Mouse (Mus musculus): ENCODE data around the gene Macrod1. TPM values are rescaled to one million over a fixed set of nuclear protein-coding genes. Genes with fewer than 3 reads are reported as not detected.
"Not testable (repeated sequence)": the region's sequence is repeated elsewhere in the genome, so short reads cannot be mapped to it uniquely, and the experiment has no call there.

Macrod1 gene
- total RNA-seq, 2 experiments from 2014 or later, result 5.5 to 6.3 TPM

DNA sequence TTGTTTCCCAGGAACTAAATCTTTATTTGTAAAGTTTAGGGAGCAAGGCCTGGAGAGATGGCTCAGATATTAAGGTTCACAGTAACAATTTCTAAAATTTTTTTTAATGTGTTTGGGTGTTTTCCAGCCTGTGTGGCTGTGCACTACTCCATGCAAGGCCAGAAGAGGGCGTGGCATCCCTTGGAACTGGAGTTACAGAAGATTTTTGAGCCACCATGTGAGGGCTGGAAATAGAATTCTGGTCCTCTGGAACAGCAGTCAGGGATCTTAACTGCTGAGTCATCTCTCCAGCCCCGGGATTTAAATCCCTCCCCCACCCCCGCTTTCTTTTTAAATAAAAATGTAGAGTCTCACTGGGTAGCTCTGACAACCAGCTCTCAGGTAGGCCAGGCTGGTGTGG, 1.4 kb upstream of the Macrod1 start:
- DNase-seq, result no peak
- intact Hi-C loops (cut with DNase I), result no loop called here

DNA sequence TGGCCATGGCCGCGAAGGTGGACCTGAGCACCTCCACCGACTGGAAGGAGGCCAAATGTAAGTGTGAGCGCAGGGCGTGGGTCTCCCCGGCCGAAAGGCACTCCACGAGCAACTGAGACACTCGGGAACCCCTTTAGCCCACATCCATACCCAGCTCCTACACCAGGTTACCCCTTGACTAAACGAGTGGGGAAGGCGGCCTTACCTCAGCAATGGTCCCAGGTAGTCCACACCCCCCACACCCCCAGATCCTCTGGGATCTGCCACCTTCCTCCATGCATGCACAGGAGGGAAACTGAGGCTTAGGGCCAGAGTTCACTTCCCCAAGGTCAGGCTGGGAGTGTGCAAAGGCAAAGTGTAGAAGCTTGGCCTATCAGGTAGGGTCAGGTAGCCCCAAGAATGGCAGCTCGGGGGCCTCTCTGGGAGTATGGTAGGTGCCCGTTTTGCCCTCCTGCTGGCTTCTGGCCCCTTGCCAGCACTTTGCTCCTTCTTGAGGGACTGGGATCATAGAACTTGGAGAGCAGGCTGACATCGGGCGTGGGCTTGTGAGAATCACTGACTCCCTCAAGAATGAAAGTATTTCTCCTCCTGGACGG, 614 bp downstream of the Macrod1 start:
- intact Hi-C loops (cut with DNase I), result no loop called here
- DNase-seq, result peak; percentile 57

DNA sequence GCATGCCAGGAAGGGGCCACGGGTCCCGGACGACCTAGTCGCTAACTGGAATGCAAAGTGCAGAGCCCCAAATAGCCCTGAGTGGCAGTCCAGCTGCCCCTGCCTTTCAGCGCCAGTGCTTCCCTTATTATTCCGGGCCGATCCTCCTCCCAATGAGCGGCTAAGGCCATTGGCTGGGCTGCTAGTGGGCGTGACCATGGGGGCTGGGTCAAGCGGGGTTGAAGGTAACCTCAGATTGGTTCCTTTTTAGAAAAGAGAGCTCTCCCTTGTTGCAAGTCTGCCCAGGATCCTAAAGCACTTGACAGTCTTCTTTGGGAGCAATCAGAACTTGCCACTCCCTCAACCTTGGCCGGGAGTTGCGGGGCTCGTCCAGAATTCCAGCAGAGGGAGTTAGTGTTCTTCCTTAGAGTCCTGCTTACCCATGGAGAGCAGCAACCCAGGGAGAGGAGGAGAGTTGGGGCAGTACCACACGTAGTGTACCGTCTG, 1.2 kb downstream of the Macrod1 start:
- intact Hi-C loops (cut with DNase I), result no loop called here
- DNase-seq, result peak; percentile 68

DNA sequence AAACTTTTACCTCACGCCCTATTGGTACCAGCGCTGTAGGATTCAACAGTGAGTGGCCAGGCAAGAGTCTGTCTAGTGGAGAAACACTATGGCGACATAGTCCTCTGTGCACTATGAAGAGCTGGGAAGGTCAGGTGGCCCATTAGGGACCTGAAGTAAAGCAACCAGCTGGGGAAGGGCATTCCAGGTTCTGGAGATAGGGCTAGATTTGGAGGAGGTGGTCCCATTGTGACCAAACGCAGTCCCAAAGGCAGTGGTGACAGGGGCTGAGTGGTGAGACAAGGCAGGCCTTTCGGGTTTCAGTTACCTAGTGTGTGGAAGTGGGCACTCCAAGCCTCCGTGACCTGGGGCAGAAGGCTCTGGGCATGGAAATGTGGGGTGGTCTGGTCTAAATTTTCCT, 1.9 kb downstream of the Macrod1 start:
- intact Hi-C loops (cut with DNase I), result no loop called here
- DNase-seq, result no peak

DNA sequence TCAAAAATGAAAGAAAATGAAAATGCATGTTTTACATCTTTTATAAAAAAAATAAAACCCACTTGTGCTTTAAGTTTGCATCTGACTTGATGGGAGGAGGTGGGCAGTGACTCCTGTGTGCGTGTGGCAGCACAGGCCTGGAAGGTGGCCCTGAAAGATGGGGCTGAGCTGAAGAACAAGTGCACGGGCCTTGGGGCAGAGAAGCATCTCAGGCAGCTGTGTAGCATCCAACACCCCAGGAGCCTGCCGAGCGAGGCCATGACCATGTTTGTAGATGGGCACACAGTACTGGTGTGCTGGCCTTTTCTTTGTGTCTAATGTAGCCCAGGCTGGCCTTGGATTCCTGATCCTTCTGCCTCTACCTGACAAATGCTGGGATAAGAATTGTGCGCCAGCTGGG, 5.5 kb downstream of the Macrod1 start:
- no peak for DNase-seq
- intact Hi-C loops (cut with DNase I), result loop anchor here (10.0 kb wide), 1 partner anchor 283 kb away; the partner anchor contains the start of gene Mark2

DNA sequence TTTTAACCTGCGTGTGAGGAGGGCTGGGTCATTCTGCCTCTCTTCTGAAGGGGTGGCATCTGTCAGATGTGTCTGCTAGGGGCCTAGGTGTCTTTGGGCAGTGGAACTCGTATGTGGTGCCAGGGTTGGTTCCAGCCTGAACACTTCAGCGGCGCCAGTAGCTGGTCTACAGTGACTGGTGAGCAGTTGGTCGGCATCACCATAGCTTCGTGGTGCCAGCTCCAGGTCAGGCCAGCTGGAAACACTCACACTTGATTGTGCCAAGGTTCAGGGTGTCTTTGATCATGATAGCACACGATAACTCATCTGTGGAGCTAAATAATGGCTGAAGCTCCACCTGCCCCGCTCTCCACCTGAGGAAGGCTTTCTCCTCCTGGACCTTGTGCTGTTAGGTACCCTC, 6.3 kb downstream of the Macrod1 start:
- no peak for DNase-seq
- intact Hi-C loops (cut with DNase I), result loop anchor here (10.0 kb wide), 1 partner anchor 282 kb away; the partner anchor contains the start of gene Mark2

DNA sequence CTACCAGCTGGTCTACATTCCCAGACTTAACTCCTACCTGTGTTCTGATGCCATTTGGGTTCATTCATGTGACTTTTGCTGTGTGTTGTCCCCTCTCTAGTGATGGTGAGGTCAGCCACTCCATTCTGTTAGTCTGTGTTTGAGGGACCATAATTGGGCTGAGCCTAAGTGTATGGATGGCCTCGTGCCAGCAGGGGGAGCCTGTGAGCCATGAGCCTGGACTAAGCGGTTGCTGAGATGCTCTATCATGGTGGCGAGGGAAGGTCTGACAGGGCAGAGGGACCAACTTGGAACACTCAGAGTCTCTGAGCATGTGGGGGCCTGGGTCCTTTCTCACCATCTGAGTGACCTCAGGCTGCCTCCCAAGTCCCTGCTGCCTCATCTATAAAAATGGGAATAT, 8.0 kb downstream of the Macrod1 start:
- DNase-seq, result peak; percentile 89
- intact Hi-C loops (cut with DNase I), result loop anchor here (10.0 kb wide), 1 partner anchor 280 kb away; the partner anchor contains the start of gene Mark2

DNA sequence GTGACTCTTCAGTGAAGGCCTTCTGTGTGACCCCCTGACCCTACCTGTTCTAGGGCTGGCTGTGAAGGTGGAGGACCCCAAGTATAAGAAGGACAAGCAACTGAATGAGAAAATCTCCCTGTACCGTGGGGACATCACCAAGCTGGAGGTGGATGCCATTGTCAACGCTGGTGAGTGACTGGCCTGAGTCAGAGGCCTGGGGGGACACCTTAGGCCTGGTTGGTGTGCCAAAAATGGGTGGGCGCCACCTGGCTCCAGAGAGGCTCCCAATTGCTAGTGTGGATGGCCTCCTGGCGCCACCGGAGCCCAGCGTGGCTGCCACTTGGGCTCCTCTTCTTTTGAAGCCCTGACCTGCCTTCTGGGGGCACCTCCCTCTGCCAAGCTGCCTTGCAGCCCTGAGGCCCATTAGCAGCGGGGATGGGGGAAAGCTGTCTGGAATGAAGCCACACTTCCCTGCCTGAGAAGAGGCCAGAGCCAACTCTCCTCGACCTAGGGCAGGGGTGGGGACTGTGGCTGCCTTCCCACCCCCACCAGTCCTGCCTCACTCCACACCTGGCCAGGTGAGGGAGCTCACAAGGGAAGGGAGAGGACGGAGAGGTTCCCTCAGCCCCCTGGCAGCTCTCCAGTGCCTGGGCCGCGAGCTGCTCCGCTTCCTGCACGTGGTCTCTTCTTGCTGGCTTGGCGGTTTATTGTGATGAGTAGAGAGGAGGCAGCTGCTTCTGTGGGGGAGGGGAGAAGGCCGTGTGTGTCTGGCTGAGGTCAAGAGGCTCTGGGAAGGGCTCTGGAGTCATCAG, 9.6 kb downstream of the Macrod1 start:
- intact Hi-C loops (cut with DNase I), result loop anchor here (5.0 to 10.0 kb wide), 3 partner anchors 96 to 279 kb away; partner anchors contain the start of gene Mark2
- DNase-seq, result peak; percentile 79

DNA sequence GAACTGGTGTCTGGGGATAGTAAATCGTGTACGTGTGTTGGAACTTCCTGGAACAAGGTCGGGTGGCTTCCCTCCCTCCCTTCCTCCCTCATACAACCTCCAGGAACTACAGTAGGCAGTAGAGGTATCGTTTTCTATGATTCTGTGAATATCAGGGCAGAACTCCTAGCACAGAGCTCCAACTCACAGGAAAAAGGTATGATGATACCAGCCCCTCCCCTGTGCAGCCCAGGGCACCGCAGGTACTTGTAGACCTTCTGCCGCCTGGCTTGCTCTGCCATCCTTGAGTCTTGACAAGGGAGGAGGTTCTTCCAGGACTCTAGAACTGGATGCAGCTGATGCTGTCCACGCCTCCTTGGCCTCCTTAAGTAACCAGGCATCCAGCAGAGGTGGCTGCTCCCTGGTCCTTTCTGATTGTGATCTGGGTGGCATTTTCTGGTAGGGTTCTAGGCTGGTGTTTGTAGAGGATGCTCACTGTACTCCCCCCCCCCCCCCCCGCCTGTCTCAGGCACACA, 10.3 kb downstream of the Macrod1 start:
- DNase-seq, result no peak
- intact Hi-C loops (cut with DNase I), result loop anchor here (5.0 to 10.0 kb wide), 3 partner anchors 95 to 278 kb away; partner anchors contain the start of gene Mark2

DNA sequence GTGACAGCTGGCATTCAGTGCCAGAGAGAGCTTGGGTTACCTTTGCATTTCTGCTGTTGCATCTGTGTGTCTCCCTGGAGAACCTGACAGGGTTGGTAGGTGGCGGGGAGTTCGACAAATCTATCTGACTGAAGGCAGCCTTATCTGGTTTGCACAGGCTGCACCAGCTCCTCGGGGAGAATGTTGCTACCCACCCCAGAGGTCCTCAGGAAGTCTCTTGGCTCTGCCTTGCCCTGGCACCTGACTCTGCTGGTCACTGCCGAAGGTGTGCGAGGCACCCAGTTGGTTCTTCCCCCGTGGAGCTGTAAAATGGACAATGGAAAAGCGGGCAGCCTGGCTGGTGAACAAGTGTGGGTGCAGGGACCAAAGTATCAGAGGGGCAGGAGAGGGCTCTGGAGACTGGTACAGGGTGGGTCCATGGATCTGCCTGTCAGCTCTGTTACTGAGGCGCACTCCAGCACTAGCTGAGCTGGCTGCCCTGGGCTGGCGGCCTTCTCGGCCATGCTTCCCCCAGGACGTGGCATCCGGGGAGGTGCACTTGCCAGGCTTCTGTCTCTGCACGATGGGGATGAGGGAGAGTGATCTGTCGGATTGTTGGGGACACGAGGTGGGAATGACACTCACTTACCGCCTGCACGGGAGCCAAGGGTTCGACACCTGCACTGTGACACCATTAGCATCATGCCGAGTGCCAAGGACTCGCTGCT, 10.9 kb downstream of the Macrod1 start:
- intact Hi-C loops (cut with DNase I), result loop anchor here (5.0 to 10.0 kb wide), 3 partner anchors 95 to 277 kb away; partner anchors contain the start of gene Mark2
- no peak for DNase-seq

DNA sequence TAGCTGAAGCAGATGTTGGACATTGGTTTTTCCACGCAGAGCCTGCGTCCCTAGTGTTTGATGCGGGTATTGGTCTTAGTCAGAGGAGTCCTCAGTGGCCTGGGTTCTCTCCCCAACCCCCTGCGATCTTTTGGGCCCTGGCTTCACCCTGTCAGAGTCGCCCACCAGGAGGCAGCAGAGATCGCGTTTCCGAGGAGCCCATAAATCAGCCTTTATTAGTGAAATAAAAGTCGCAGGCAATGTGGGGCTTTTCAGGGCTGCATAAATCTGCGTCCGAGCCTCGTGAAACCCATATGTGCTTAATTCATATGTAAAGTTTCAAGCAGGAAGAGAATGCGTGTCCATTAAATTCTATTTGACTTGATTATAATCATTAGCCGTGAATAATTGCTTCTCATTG, 11.5 kb downstream of the Macrod1 start:
- intact Hi-C loops (cut with DNase I), result loop anchor here (5.0 to 10.0 kb wide), 3 partner anchors 94 to 277 kb away; partner anchors contain the start of gene Mark2
- DNase-seq, result peak; percentile 86

DNA sequence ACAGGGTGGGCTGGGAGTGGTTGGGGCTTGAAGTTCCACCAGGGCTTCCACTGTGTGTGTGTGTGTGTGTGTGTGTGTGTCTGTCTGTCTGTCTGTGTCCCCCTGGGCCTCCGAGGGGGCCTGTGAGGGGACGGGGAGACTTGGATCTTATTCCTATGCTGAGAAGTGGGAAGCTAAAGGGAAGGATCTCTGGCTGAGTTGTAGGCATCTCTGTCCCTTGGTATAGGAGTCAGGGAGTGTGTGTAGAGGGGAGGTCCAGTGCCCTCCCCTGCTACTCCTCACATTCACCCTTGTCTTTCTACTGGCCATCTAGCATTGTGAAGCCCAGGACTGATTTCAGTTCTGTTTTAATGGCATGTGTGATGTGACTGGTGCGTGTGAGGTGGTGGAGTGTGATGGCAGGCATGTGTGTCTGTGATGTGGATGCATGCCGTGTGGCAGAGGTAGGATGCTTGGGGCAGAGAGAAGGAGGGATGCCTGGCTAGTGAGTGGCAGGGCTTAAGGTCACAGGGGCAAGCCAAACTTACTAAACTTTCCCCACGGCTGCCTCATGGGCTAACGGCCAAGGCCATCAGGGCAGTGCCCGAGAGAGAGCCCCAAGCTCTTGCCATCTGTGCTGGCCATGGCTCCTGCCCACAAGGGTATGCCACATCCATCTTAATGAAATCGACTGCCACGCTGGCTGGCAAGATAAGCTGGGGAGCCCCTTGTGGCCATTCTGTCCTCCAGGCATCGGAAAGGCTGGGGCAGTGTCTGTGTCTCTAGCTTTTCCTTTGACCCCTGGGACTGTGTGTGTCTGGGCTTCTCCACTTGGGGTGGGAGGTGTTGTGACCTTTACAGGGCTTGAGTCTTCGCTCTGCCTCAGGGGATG, 12.3 kb downstream of the Macrod1 start:
- intact Hi-C loops (cut with DNase I), result loop anchor here (5.0 to 10.0 kb wide), 3 partner anchors 93 to 276 kb away; partner anchors contain the start of gene Mark2
- DNase-seq, result peak; percentile 64

DNA sequence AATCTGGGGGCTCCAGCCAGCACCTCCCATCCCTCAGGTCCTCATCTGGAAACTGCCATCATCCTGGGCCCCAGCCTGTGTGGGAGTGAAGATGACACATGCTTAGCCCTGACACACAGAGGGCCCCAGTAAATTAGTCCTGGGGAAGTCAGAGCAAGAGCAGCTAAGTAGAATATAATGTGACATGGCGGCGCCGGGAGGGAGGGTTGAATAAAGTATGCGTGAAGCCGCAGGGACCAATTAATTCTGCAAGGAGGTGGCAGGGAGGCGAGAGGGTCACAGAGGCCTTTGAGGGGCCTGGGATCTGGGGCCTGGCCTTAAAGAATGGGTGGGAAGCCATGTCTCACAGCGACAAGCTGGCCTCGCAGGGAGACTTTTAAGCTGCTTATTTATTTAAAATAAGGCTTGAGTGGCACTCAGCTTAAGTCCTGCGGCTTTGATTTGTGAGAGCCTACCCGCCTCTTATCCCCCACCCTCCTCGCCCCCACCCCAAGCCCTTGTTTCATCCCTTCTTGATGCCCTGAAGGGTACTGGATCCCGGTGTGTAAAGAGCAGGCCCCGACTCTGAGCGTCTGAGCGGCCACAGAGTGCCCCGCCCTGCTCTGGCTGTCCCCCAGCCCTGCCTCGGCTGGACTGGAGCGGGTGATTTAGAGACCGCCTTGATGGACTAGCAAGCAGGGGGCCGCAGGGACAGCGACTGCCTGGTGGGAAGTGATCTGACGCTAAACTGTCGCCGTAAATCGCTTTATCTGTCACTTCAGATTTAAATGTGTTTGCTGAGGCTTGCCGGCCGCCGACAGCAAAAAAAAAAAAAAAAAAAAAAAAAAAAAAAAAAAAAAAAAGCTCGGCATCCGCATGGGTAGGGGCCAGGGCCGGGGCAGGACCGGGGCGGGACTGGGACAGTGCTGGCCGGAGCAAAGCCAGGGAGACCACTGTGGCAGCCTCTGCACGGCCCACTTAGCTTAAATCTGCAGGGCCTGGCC, 13.5 kb downstream of the Macrod1 start:
- intact Hi-C loops (cut with DNase I), result loop anchor here (5.0 to 10.0 kb wide), 3 partner anchors 92 to 275 kb away; partner anchors contain the start of gene Mark2
- no peak for DNase-seq

DNA sequence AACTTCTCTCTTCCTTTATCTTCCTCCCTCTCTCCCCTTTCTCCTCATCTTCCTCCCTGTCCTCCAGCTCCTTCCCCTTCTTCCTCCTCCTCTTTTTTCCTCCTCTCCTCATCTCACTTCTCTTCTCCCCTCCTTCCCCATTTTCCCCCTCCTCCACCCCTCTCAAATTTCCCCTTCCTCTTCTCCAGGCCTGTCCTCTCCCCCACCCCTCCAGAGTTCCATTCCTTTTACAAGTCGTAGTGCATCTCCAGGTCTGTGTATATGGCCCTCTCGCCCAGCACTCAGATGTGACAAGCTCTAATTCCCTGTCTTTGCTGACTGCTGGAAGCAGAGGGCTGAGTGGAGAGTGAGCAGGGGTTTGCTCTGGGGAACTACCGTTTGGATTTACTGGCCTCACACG, 14.2 kb downstream of the Macrod1 start:
- DNase-seq, result no peak
- intact Hi-C loops (cut with DNase I), result no loop called here

DNA sequence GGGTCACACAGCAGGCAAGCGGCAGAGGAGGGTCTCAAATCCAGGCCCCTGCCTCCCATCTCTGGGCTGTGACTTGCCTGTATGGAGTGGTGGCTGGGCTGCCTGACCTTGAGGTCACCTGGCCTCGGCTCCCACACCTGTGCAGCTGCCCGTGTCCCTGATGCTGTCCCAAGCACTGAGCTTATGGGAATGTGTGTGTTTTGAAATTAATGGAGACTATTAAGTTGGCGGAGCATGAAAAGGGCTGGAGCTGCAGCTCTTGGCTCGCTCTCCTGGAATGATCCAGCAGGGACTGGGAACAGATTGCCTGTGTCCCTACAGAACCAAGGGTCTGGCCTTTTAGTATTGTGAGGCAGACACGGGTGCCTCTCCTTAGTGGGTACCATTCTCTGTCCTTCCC, 15.6 kb downstream of the Macrod1 start:
- DNase-seq, result no peak
- intact Hi-C loops (cut with DNase I), result no loop called here

DNA sequence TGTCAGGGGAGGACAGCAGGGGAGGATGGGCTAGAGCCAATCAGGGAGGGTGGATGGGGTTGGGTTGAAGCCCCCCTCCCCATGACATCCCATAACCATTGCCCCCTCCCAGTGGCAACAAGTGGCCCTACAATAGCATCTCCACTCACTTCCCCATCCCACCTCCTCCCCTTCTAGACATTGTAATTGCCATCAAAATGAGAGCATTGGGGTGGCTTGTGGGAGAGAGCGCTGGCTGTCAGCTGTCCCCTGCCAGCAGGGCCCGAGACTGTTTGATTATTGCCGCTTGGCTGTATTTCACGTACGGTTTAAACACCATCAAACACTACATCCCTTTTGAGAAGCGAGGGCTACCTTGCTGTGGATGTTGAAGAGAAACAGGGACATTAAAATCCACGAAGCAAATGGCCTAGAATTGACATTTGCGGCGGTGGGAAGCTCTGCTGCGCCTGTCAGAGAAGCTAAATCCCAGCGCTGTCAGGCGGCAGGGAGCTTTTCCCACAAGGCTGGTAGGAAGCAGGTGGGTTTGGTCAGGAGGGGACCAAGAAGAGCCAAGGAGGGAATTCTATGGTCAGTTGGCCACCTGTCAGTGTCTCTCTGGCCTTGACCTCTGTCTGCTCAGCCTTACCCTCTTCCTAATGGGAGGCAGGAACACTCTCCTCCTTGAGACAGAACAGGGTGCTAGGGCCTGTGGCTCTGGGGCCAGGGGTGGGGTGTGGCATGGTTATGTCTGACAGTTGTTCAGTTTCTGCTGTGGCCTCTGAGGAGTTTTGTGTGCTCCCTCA, 17.6 kb downstream of the Macrod1 start:
- intact Hi-C loops (cut with DNase I), result no loop called here
- no peak for DNase-seq

DNA sequence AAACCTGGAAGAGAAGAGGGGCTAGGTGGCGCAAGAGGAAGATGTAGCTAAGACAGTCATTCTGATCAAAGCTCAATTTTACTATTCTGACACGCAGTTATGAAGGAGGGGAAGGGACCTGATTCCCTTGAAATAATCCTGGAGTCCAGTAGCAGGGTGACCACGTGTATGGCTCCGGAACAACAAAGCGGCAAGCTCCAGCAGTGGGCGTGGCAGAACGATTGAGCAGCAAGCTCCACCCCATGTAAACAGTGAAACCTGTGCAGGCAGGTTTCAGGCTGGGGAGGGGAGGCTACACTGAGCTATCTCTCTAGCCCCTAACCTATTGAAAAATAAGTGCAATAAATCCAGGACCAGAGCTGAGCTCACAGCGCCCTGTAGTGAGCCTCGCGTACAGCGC, 18.7 kb downstream of the Macrod1 start:
- DNase-seq; intact Hi-C loops (cut with DNase I): not testable (repeated sequence)

DNA sequence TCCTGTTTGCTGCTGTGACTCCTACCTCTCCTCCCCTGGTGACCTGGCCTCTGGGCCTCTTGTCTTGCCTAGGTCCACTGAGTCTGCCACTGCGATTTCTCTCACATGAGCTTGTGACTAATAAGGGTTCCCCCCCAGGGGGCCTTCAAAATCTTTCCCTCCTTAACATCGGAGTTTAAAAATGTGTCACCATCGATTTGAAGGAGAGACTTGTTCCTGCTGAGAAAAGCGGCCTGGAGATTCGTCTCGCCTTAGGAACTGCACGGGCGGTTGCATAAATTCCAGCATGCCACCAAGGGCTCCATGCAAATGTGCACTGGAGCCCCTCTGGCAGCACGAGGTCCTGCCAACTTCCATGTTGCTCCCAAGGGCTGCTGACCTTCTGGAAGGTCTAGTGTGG, 21.1 kb downstream of the Macrod1 start:
- intact Hi-C loops (cut with DNase I), result no loop called here
- no peak for DNase-seq

All from left cerebral cortex, postnatal 4 days (tissue).